Mouse (Mus musculus): ENCODE results near the gene Mcidas.

GRCm38 (mm10) chr13:112954067-112954466, 39.6 kb upstream of the Mcidas start:
- TF ChIP-seq CTCF (IDR thresholded peaks at IDR 0.05; ENCODE audit: low read depth, low read length) = no peak
- no peak for TF ChIP-seq POLR2A (IDR thresholded peaks at IDR 0.05; ENCODE audit: borderline replicate concordance, low read depth, low read length)

Measured in bone marrow macrophage, adult 2 months (primary cell).